Mouse (Mus musculus) gastrocnemius, postnatal 10 days (tissue): Measurements from ENCODE around the gene Anapc2. TPM values are rescaled to one million over a fixed set of nuclear protein-coding genes. Genes with fewer than 3 reads are reported as not detected.
A peak's percentile ranks its signal among the peaks of the same experiment; 100 is the strongest.
"Not testable (repeated sequence)": the region's sequence is repeated elsewhere in the genome, so short reads cannot be mapped to it uniquely, and the experiment has no call there.

Experiments
- DNase-seq: peaks from one replicate; pipeline ENCODE4 v3.0.0; 2021; ENCODE audit warnings: mixed read lengths
- total RNA-seq, 2 experiments: library from RNA; stranded (reverse); gene quantifications; 2 replicates each; pipeline ENCODE4 v1.2.3; 2021

The Anapc2 gene
- total RNA-seq, 2 experiments from 2014 or later: 35.2 to 52.2 TPM

- peak; percentile 50 for DNase-seq
Observed at GRCm38 (mm10) chr2:25240723-25241437, 31.4 kb upstream of the Anapc2 start.

GRCm38 (mm10) chr2:25241438-25241775 lies 30.9 kb upstream of the Anapc2 start:
- no peak for DNase-seq

GRCm38 (mm10) chr2:25242101-25242506 lies 30.2 kb upstream of the Anapc2 start, which contains the start of the genes Rnf208 and Cysrt1:
Rnf208 (plus strand) TSS chr2:25242255.
Cysrt1 (minus strand) TSS chr2:25242452.
- DNase-seq: no peak

DNA sequence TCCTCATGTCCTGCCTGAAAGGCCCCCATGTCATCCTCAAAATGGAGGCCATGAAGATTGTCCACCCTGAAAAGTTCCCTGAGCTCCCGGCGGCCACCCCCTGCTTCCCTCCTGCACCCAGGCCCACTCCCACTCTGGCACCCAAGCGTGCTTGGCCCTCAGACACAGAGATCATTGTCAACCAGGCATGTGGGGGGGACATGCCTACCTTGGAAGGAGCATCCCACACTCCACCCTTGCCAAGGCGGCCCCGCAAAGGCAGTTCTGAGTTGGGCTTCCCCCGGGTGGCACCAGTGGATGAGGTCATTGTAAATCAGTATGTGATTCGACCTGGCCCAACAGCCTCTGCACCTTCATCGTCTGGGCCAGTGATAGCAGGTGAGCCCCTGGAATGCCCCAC lies 28.9 kb upstream of the Anapc2 start:
- no peak for DNase-seq

DNA sequence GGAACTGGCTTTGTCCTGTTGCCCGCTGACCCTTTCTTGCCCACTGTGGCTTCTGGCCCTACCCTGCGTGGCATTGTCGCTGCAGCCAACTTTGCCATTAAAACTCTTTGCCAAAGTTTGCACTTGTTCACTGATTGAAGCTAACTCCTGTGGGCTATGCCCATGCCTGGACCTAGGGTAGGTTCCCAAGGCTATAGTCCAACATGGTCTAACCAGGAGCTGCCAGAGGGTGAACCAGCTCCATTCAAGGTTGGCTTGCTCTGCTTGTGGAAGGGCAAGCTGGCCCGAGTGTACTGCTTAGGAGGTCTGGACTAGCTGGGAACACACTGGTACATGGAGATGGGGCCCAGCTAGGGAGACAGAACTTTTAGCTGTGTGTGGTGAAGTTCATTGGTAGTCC lies 28.1 kb upstream of the Anapc2 start:
- no peak for DNase-seq

DNA sequence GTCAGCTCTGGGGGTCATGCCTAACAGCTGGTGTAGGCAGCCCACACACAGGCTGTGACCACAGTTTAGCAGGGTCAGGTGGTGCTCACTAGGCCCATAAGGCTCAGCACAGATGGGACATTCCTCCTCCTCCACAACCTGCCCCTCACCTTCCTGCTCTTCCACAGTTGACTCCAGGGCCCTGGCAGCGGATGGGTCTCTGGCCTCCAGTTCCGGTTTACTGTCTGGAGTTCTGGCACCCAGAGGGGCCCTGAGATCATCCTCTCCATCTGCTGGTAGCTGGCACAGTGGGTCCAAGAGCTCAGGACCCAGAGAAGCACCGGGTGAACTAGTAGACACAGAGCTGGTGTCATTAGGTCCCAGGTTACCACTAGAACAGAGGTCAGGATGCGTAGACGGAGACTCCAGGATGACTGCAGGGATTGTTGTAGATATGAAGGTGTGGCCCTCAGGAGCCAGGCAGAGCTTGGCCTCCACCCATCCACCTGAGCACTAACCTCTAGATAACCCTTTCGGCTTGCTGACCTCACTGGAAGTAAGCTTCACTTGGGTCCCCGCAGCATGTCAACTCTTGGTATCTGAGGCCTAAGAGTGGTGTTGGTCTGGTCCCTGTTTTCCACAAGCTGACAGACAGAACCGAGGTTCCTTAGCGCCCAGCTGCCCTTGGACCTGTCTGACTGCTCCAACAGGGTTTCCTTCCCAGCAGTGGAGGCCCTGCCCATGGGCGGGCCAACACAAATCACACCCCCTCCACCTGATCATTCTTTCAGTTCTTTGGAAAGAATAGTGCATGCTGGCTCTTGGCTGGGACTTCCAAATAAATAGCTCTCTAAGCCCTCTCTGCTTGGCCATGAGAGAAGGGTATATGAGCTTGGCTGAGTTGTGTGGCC lies 25.9 kb upstream of the Anapc2 start, which contains the start of gene AL732309.1:
AL732309.1 (minus strand) TSS at position 681 of the 890 bp plus-strand sequence.
- DNase-seq: no peak

DNA sequence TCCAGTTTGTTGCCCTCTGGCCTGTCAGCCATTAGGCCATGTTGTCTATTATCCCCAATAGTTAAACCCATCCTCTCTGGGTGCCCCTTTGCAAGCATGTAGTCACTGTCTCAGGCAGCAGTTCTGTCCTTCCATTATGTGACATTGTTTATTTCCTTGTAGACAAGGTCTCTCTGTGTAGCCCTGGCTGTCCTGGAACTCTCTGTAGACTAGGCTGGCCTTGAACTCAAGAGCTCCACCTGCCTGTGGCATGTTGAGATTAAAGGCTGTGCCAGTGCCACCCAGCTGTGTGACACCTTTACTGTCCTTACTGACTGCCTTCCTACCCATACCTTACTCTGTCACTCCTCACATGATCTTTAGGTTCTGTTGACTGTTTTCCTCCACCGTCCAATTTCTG lies 19.9 kb upstream of the Anapc2 start:
- DNase-seq: no peak

DNA sequence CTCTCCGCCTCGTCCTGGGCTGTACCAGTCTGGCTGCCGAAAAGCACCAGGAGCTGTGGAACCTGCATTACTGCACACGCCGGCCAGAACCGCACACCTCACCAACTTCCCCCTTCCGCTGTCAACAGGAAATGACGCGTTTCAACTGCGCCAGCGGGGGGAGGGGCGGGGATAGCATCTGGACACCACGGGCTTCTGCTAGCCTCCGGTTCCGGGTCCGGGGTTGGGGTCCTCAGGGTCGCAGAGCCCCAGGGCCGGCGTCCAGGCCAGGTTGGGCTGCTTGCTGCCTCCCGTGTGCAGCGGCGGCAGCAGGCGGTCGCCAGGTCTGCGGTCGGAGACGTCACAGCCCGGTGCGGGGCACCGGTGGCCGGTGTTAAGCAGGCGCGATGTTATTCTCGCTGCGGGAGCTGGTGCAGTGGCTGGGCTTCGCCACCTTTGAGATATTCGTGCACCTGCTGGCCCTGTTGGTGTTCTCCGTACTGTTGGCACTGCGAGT lies 16.9 kb upstream of the Anapc2 start, which contains the start of gene Tmem203:
Tmem203 (plus strand) TSS at position 156 of the 496 bp plus-strand sequence.
- peak; percentile 88 for DNase-seq

DNA sequence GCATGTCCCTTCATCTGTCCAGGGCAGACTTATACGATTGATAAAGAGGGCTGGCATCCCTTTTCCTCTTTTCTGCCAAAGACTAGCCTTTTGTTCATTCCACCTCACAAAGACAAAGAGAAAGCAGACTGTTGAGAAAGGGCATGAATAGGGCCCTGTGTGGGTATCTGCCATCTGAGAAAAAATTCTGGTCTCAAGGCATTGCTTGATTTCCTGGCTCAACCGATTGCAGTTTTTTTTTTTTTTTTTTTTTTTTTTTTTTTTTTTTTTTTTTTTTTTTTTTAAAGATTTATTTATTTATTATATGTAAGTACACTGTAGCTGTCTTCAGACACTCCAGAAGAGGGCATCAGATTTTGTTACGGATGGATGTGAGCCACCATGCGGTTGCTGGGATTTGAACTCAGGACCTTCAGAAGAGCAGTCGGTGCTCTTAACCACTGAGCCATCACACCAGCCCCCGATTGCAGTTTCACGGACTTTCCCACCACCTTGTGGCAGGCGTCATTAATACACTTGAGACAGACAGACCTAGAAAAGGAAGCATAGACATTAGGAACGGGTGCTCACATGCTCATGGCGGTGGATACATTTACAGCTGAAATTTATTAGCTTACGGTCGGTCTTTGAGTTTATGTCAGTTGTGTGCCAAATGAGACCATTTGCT lies 15.7 kb upstream of the Anapc2 start:
- not testable (repeated sequence) for DNase-seq

DNA sequence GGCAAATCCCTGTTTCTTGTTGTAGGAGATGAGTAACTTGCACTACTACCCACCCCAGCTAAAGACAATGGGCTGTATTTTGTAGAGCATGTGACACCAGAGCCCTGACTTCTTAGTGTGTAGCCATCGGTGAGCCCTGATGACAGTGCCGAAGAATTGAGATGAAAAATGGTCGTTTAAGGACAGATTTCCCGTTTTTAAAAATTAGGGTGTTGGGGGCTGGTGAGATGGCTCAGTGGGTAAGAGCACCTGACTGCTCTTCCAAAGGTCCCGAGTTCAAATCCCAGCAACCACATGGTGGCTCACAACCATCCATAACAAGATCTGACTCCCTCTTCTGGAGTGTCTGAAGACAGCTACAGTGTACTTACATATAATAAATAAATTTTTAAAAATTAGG lies 15.0 kb upstream of the Anapc2 start:
- DNase-seq: not testable (repeated sequence)

- DNase-seq: no peak
Observed at GRCm38 (mm10) chr2:25258887-25259286, 13.4 kb upstream of the Anapc2 start.

- no peak for DNase-seq
Observed at GRCm38 (mm10) chr2:25261870-25262269, 10.4 kb upstream of the Anapc2 start.

GRCm38 (mm10) chr2:25262291-25262767 lies 9.9 kb upstream of the Anapc2 start, which contains the start of gene Tprn:
Tprn (plus strand) TSS chr2:25262618.
- DNase-seq: peak; percentile 85

GRCm38 (mm10) chr2:25262795-25263622 lies 9.3 kb upstream of the Anapc2 start:
- DNase-seq: no peak

- no peak for DNase-seq
Observed at GRCm38 (mm10) chr2:25263623-25264285, 8.5 kb upstream of the Anapc2 start.

DNA sequence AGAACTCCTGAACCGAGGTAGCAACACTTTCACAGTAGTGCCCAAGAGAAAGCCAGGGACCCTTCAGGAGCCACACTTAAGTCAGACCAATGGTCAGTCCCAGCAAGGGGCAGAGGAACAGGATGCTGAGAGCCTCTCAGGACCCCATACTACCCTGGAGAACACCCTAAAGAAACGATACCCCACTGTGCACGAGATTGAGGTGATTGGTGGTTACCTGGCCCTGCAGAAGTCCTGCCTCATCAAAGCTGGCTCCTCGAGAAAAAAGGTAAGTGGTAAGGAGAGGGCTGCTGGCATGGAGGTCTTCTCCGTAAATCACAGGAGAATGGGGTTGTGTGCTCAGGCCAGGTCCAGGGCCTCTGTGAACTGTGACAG lies 8.0 kb upstream of the Anapc2 start:
- no peak for DNase-seq

- no peak for DNase-seq
Observed at GRCm38 (mm10) chr2:25264851-25265250, 7.4 kb upstream of the Anapc2 start.

DNA sequence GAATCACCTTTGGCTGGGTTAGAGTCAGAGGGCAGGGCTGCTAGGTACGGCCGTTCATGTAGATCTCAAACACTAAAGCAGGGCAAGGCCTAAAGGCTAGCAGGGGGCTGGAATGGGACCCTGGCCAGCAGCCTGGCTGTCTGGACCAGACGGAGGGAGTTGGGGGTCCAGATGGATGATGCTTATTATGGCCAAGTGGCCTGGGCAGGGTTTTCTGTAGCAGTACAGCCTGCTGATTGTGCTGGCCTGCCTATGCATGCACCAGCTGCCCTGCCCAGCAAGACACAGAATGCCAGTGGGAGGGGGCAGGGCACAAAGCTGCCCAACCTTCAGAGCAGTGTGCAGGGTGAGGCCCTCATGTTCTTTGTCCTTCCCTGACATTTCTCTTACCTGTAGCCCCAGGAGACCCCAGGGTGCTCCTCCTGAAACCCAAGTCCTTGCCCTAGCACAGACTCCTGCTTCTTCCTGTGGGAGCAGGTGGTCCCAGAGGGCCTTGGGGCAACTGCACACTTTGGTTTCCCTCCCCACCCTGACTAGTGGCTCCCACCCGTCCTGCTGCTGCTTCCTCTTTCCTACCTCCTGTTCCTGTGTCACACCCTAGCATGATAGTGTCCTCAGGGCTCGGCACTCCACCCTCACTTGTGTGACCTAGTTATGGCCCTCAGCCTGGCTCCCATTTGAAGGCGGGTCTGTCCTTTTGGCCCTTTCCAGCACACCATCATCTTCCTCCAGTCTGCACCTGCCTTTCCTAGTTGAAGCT lies 6.2 kb upstream of the Anapc2 start:
- no peak for DNase-seq

DNA sequence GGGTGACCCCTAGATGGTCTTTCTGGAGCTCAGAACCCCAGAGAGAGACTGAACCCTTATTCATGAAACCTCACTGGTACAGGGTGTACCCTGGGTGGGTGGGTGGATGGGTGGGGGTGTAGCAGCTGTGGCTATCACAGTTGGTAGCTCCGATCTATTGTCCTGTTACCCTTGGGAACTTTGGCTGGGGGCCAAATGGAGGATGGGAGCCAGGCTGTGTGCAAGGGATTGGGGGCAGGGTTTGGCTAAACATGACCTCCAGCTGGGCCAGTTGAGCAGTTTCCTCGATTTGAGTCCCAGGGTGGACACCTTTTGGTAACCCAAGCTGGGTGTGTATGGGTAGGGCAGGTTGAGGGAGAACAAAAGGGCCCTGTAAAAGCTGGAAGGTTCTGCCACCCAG lies 5.6 kb upstream of the Anapc2 start:
- no peak for DNase-seq

DNA sequence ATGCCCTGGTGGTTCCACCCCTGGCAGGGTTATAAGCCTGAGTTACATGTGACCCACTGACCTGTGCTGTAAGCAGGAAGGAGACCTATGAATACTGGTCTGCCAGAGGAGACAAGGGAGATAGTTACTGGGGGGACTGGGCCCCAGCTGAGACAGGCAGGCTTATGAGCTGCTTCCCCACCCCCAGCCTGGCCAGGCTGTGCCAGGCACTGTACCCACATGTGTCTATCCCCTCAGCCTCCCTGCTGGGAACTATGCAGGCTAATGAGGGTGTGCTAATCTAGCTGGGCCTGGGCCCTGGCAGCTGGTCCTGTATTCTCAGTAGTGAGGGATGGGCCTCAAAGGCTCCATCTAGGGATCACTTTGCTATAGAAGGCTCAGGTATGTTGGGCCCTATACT lies 5.0 kb upstream of the Anapc2 start:
- DNase-seq: no peak
